Mouse (Mus musculus) thymus, postnatal 14 days (tissue): ENCODE measurements around the gene Ptprn2.

Experiments used
- DNase-seq: peaks from one replicate; pipeline ENCODE4 v3.0.0; 2021

The Ptprn2 gene

GRCm38 (mm10) chr12:117016753-117017595 lies 531.5 kb downstream of the Ptprn2 start:
- DNase-seq, result no peak

DNA sequence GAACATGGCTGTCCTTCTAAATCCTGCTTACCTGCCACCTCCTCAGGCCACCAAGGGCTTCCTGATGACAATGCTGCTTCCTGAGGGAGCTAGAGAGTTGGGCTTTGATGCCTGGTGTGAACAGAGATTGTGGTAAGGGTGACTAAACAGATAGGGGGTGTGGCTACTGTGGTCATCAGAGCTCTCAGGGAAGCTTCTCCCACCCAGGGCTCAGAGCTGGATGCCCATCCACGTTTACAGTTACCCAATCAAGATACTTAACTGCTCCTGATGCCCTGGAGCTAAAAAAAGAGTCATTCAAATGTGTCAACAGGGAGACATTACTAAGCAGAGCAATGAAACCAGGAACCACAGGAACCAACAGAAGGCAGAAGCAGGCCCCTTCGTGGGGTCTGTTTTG lies 532.4 kb downstream of the Ptprn2 start:
- DNase-seq, result no peak

DNA sequence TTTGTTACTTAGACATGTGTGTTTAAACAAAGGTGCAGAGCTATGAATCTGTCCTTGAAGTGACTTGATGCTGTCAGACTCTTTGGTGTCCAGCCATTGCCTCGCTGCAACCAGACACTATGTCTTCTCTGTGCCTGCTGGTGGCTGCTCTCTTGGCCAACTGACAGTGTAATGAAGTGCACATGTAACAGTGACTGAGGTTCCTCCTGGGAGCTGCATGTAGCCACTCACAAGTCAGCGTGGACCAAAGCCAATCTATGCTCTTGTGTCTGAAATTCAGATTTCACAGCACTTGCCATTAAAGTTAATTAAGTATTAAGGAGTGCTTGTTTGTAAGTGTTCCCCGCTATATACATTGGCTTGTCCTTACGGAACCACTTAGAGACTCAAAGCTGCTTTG lies 537.7 kb downstream of the Ptprn2 start:
- no peak for DNase-seq

DNA sequence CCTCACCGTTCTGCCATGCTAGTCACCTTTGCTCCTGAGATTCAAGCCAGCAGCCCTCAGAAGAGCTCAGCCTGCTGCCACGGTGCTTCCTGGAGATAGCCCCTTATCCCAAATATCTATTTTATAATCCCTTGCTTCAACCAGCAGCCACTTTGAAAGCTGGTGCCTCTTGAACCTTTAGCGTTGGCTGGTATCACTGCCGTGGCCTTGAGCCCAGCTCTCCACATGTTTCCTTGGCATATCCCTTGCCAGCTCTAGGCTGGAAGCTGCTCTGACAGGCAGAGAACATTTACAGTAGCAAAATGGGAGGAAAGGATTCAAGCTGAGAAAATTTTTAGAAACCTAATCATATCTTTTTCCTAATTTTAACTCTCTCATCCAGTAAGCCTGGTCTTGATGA lies 539.4 kb downstream of the Ptprn2 start:
- no peak for DNase-seq

DNA sequence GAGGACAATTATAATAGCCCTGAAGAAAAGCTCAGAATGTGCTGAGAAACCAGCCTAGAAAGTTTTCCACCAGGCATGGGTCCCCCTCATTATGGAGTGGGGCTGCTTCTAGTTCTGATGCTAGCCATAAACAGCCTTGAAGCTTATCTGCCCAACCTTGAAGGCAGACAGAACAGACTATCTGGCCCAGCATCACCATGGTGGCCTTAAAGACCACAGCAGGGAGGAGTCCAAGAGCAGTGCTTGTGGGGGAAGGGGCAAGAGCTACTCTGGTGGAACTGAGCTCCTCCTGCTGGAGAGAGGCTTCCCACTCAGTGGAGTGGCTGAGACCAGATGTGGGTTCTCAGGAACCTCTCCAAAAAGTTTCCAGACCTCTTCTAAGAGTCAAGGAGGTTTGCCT lies 540.2 kb downstream of the Ptprn2 start:
- no peak for DNase-seq

GRCm38 (mm10) chr12:117027351-117027750 lies 541.8 kb downstream of the Ptprn2 start:
- DNase-seq, result no peak

DNA sequence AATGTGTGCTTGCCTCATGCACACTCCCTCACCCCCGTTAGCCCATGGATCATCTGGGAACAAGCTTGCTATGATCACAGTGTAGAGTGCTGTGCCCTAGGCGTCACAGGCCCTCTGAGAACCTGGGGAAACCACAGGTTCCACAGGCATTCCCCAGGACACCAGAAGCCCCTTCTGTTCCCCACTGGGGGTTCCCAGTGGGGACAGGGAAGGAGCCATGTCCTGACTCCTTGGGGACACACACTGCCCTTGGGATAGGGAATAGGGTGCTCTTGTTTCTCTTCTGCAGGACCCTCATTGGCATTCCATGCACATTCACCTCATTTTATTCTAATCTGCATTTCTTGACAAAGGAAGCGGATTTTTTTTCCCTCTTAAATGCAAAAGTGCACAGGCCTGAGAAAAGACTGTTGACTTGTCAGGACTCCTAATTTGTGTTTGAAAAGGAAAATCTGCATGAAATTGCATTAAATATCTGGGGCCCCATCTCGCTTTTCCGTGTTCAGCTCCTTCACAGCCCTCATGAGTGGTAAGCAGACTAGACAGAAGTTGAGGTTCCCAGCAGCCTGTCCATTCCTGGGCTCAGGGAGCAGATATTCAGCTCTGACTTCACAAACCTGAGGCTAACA lies 542.9 kb downstream of the Ptprn2 start:
- no peak for DNase-seq

- DNase-seq, result no peak
These were observed 547.7 kb downstream of the Ptprn2 start for GRCm38 (mm10) chr12:117033172-117033571.

- no peak for DNase-seq
These were observed 549.0 kb downstream of the Ptprn2 start for GRCm38 (mm10) chr12:117034506-117034905.

GRCm38 (mm10) chr12:117035243-117035642 lies 549.7 kb downstream of the Ptprn2 start:
- DNase-seq, result peak; percentile 54

DNA sequence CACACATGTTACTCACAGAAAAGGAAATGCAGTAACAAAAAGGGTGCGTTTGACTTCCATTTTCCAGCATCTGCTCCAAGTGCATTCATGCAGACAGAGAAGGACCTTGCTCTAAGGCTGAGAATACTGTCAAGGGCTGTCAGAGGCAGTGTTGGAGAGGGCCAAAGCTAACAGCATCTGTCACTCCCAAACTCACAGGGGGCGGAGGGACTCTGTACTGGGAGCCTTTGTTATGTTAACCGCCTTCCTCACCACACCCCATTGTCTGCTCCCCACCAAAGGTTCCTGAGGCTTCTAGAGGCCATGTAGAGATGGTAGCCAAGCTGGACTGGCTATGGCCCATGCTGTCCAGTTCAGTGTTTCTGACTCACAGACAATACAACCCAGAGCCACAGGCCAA lies 553.9 kb downstream of the Ptprn2 start:
- DNase-seq, result no peak

- no peak for DNase-seq
These were observed 555.9 kb downstream of the Ptprn2 start for GRCm38 (mm10) chr12:117041409-117041808.

DNA sequence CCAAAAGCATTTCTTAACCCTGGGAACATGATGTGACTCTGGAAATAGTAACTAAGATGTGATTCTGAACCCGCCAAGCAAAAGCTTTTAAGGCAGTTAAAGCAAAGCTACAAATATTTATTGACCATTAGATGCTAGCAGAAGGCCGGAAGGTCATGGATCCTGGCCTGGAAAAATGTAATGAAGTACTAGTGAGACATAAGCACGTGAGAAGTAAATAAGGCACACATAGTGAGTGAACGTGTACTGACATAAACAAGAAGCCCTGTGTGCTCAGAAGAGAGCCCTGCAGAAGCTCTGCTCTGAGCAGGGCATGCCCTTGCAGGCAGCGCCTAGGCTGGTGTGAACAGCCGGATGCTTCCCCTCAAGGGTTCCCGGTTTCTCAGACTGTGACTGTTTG lies 557.2 kb downstream of the Ptprn2 start:
- no peak for DNase-seq

DNA sequence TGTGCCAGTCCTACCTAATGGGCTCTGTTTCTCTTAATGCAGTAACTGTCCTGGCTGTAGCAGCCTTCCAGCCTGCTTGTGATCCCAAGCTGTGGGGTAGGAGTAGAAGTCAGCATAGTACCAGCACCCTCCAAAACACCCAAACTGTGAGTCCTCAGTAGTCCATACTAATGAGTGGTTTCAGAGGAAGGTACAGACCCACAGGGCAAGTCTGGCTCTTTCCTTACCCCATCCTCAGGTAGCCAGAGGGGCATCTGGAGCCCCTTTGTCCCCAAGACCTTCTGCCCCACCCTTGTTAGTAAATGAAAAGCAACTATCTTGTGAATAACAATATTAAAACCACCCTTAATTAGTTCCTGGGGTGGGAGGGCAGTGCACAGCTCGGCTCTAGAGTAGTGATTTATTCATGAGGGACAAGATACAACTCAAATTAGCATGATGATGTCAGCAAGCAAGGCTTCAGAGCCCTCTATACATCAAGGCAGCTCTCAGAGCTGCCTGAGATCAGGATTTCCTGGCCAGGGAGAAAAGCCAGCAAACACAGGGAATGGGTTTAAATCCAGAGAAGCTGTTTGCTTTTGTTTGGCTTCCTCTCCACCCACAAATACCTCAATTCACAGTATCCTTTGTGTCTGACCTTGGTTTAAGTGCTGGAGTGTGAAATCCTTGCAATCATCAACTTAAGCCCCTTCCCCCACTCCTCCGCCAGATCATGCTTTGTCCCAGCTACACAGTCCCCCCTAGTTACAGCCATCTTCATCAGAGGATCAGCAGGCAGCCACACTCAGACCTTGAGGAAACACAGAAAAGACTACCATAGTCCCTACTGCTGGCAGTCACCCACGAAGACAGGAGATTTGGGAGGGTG lies 562.1 kb downstream of the Ptprn2 start:
- DNase-seq, result no peak

DNA sequence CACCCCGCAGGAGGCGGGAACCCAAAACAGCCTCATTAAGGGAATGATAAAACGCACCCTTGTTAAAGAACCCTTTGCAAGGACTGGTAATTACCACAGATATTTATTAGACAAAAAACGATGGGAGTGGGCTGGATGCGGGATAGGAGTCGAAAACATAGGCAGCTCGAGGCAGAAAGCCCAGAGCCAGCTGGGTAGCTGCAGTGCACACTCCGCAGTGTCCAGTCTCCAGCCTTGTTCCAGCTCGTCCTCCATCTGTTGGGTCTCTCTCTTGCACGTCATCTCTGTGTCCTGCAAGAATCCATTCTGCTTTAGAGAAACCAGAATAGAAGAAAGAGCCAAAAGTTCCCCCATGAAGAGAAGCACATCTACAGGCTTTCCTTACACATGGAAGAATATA lies 564.3 kb downstream of the Ptprn2 start:
- DNase-seq, result no peak

DNA sequence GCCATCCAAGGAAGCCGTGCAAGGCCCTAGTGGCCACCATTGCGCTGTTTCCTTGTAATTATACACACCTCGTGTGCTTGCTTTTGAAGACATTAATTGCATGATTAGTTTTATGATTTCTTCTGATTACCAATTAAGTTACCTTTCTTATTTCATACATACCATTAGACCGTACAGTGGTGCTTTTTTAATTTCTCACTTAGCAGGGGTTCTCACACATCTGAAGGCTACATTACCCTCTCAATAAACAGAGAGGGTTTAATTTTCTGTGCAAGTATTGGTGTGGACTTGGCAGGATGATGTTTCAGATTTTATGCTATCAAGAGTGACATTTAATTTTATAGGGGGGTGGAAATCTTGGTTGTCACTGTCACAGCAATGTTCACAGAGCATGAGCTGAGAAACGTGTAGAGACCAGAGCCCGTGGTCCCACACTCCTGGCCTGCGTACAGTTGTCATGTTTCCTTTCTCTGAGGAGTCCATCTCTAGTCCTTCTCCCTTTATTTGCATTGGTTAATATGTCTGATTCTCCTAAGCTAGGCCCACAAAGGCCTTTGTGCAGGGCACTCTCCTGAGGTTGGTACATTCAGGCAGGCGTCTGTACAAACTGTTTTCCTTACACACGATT lies 567.8 kb downstream of the Ptprn2 start:
- no peak for DNase-seq

GRCm38 (mm10) chr12:117053851-117054769 lies 568.6 kb downstream of the Ptprn2 start:
- no peak for DNase-seq

- DNase-seq, result no peak
These were observed 569.5 kb downstream of the Ptprn2 start for GRCm38 (mm10) chr12:117054925-117055570.

- DNase-seq, result no peak
These were observed 572.9 kb downstream of the Ptprn2 start for GRCm38 (mm10) chr12:117058184-117058958.

DNA sequence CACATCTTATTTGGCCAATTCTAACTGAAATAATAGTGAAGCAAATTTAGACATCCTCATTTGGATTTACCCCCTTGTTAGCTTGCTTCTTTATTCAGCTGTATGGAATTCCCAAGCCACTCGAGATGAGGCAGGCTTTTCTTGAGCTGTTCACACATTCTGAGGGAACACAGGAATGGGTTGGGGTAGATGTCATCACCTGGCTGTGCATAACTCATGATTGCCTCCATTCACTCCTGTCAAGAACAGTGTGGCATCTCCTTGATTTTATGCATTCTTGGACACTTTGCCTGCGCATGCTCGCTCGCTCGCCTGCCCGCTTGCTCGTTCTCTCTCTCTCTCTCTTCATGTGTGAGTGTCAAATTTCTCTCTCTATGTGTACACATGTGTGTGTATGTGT lies 573.5 kb downstream of the Ptprn2 start:
- DNase-seq, result no peak

DNA sequence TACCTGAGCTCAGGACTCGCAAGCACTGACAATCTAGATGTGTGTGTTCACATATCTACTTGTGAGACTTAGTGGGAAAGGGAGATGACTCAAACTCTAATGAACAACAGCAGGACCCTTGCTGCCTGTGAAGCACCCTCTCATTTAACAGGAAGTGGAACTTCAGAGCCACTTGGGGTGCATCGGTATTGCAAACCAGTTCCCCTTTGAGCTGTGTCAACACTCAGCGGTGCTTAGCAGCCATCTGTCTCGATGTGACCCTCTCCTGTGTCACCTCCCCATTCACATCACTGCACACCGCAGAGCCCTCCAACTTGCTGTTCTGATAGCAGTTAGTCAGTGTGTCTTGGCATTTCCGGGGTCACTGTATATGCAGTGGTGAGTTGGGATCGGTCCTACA lies 592.1 kb downstream of the Ptprn2 start:
- DNase-seq, result no peak
